Mouse (Mus musculus): ENCODE results near the gene Ube2r2. TPM values are rescaled to one million over a fixed set of nuclear protein-coding genes. Genes with fewer than 3 reads are reported as not detected.
A peak's percentile ranks its signal among the peaks of the same experiment; 100 is the strongest.

Gene Ube2r2
- total and polyA plus RNA-seq, 2 experiments, result 30.4 to 40.4 TPM

- no peak overlapping the region for H3K4me3 ChIP-seq (ENCODE audit: insufficient read depth, low read depth, low read length)
- no peak overlapping the region for H3K27ac ChIP-seq (replicated peaks; ENCODE audit: insufficient read depth, low read depth, low read length)
- no peak for DNase-seq (ENCODE audit: extremely low read depth, low read depth, low spot score)
- H3K36me3 ChIP-seq (ENCODE audit: control insufficient read depth, insufficient read depth, low read length), result no peaks in the 10 kb centered on the region
- H3K9ac ChIP-seq (ENCODE audit: low read depth, low read length), result no peak overlapping the region
- TF ChIP-seq CTCF (IDR thresholded peaks at IDR 0.05; ENCODE audit: low read depth, low read length), result no peak
- TF ChIP-seq POLR2A (IDR thresholded peaks at IDR 0.05; ENCODE audit: extremely low read depth, insufficient read depth, low read length), result no peak
- peaks cover 5% of the 10 kb centered on the region for H3K4me1 ChIP-seq (ENCODE audit: control insufficient read depth, insufficient read depth, low read length)
- H3K79me2 ChIP-seq (ENCODE audit: control insufficient read depth, insufficient read depth, low read length), result no peaks in the 10 kb centered on the region
- H3K27me3 ChIP-seq (ENCODE audit: control insufficient read depth, insufficient read depth, low read length), result no peaks in the 10 kb centered on the region
- WGBS, result 38% methylated on average over 3 of the region's 3 CpGs
Observed at GRCm38 (mm10) chr4:41091391-41091790, 44.2 kb upstream of the Ube2r2 start.

DNA sequence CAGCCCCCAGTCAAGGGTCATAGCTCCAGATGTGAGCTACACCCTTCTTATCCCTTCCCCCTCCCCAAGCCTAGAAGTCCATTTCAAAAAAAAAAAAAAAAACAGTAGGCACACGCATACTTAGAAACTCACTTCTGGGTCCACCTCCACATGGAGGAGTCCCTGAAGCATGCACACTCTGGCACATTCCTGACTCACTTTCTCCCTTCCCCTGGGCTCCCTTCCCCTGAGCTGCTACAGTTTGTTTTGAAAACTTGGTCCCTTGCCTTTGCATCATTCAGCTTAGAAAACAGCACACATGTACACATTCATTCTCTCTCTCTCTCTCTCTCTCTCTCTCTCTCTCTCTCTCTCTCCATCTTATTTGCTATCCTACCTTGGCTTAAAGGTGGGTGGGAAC, 42.6 kb upstream of the Ube2r2 start:
- WGBS, result 84% methylated on average over 1 of the region's 1 CpGs
- TF ChIP-seq POLR2A (IDR thresholded peaks at IDR 0.05; ENCODE audit: extremely low read depth, insufficient read depth, low read length) (no peak), CTCF (IDR thresholded peaks at IDR 0.05; ENCODE audit: low read depth, low read length) (no peak)

DNA sequence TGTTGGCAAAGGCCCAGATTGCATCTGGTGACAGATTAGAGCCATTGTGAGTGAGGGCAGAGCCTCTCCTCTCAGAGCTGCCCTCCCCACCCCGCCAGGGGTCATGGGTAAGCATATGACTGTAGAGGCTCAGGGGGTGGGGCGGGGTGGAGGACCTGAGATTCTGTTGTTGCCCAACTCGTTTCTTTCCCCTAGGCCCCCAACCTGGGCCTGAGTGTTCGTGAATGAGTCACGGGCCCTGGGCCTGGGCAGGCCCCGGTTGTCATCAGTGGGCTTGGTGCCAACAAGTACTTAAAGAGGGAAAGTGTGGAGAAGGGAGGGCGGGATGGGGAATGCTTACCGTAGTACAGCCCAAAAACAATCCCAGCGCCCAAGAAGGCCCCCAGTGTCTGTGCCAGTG, 41.2 kb upstream of the Ube2r2 start:
- peaks cover 12% of the 10 kb centered on the region for H3K4me1 ChIP-seq (ENCODE audit: control insufficient read depth, insufficient read depth, low read length)
- DNase-seq (ENCODE audit: extremely low read depth, low read depth, low spot score), result no peak
- WGBS, result 84% methylated on average over 9 of the region's 9 CpGs

More for the DNA sequence above, 42.6 kb upstream of the Ube2r2 start:
- Histone ChIP-seq H3K27me3 (ENCODE audit: control insufficient read depth, insufficient read depth, low read length) (peaks cover 5% of the 10 kb centered on the region; the same call in 1 of the 2 replicates), H3K4me3 (ENCODE audit: insufficient read depth, low read depth, low read length) (no peak overlapping the region), H3K79me2 (ENCODE audit: control insufficient read depth, insufficient read depth, low read length) (no peaks in the 10 kb centered on the region), H3K4me1 (ENCODE audit: control insufficient read depth, insufficient read depth, low read length) (peaks cover 9% of the 10 kb centered on the region), H3K36me3 (ENCODE audit: control insufficient read depth, insufficient read depth, low read length) (no peaks in the 10 kb centered on the region), H3K27ac (replicated peaks; ENCODE audit: insufficient read depth, low read depth, low read length) (no peak overlapping the region), H3K9ac (ENCODE audit: low read depth, low read length) (no peak overlapping the region)
- no peak for DNase-seq (ENCODE audit: extremely low read depth, low read depth, low spot score)

DNA sequence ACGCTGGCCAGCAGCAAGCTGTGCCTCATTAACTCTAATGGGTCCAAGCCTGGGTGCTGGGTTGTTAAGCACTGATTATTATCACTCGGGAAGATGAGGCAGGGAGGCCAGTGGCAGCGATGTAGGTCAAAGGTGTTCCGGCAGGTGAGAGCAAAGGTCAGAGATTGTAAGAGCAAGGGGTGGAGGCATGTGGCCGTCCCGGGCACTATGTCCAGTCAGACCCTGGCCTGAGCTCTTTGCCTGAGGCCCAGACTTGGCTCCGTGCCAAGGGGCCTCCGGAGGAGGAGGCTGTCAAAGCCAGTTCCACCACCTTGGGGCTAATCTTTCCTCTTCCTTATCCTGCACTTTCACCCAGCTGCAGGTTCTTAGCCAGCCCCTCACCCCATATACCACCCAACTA, 39.4 kb upstream of the Ube2r2 start:
- H3K27ac ChIP-seq (replicated peaks; ENCODE audit: insufficient read depth, low read depth, low read length), result no peak overlapping the region

More for the DNA sequence above, 41.2 kb upstream of the Ube2r2 start:
- no peaks in the 10 kb centered on the region for H3K79me2 ChIP-seq (ENCODE audit: control insufficient read depth, insufficient read depth, low read length)
- H3K9ac ChIP-seq (ENCODE audit: low read depth, low read length), result no peak overlapping the region
- no peak overlapping the region for H3K4me3 ChIP-seq (ENCODE audit: insufficient read depth, low read depth, low read length)
- TF ChIP-seq CTCF (IDR thresholded peaks at IDR 0.05; ENCODE audit: low read depth, low read length) (no peak), POLR2A (IDR thresholded peaks at IDR 0.05; ENCODE audit: extremely low read depth, insufficient read depth, low read length) (no peak)
- H3K27me3 ChIP-seq (ENCODE audit: control insufficient read depth, insufficient read depth, low read length), result peaks cover 6% of the 10 kb centered on the region; the same call in 1 of the 2 replicates
- H3K36me3 ChIP-seq (ENCODE audit: control insufficient read depth, insufficient read depth, low read length), result no peaks in the 10 kb centered on the region
- H3K27ac ChIP-seq (replicated peaks; ENCODE audit: insufficient read depth, low read depth, low read length), result no peak overlapping the region

DNA sequence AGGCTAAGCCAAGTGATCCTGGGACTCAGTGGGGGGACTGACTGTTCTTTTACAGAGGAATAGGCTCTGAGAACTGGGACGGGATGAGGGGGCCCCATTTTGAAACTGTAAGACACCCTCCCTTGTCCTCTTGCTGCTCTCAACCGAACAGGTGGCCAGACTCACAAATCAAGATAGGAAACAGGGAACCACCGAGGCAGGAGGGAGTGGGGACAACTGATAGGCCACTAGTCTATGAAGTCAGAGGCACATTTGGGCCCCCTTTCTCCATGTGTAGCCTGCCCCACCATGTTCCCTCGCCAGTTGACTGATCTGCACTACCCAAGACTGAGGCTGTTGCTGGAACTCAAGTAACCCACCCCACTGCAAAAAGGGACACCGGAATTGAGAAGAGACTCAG, 38.7 kb upstream of the Ube2r2 start:
- 87% methylated on average over 5 of the region's 5 CpGs for WGBS
- Histone ChIP-seq H3K79me2 (ENCODE audit: control insufficient read depth, insufficient read depth, low read length) (no peaks in the 10 kb centered on the region), H3K4me1 (ENCODE audit: control insufficient read depth, insufficient read depth, low read length) (peaks cover 12% of the 10 kb centered on the region), H3K4me3 (ENCODE audit: insufficient read depth, low read depth, low read length) (no peak overlapping the region), H3K27me3 (ENCODE audit: control insufficient read depth, insufficient read depth, low read length) (peaks cover 6% of the 10 kb centered on the region; the same call in 1 of the 2 replicates), H3K36me3 (ENCODE audit: control insufficient read depth, insufficient read depth, low read length) (no peaks in the 10 kb centered on the region), H3K9ac (ENCODE audit: low read depth, low read length) (no peak overlapping the region), H3K27ac (replicated peaks; ENCODE audit: insufficient read depth, low read depth, low read length) (no peak overlapping the region)
- no peak for DNase-seq (ENCODE audit: extremely low read depth, low read depth, low spot score)
- TF ChIP-seq POLR2A (IDR thresholded peaks at IDR 0.05; ENCODE audit: extremely low read depth, insufficient read depth, low read length) (no peak), CTCF (IDR thresholded peaks at IDR 0.05; ENCODE audit: low read depth, low read length) (no peak)

More for the DNA sequence above, 39.4 kb upstream of the Ube2r2 start:
- H3K36me3 ChIP-seq (ENCODE audit: control insufficient read depth, insufficient read depth, low read length), result no peaks in the 10 kb centered on the region
- no peaks in the 10 kb centered on the region for H3K79me2 ChIP-seq (ENCODE audit: control insufficient read depth, insufficient read depth, low read length)
- H3K4me3 ChIP-seq (ENCODE audit: insufficient read depth, low read depth, low read length), result no peak overlapping the region
- peaks cover 6% of the 10 kb centered on the region; the same call in 1 of the 2 replicates for H3K27me3 ChIP-seq (ENCODE audit: control insufficient read depth, insufficient read depth, low read length)
- no peak for TF ChIP-seq POLR2A (IDR thresholded peaks at IDR 0.05; ENCODE audit: extremely low read depth, insufficient read depth, low read length)
- no peak for TF ChIP-seq CTCF (IDR thresholded peaks at IDR 0.05; ENCODE audit: low read depth, low read length)
- no peak overlapping the region for H3K9ac ChIP-seq (ENCODE audit: low read depth, low read length)
- peak; percentile 58 for DNase-seq (ENCODE audit: extremely low read depth, low read depth, low spot score)
- peaks cover 12% of the 10 kb centered on the region for H3K4me1 ChIP-seq (ENCODE audit: control insufficient read depth, insufficient read depth, low read length)
- WGBS, result 22% methylated on average over 8 of the region's 8 CpGs

GRCm38 (mm10) chr4:41097381-41097780, 38.2 kb upstream of the Ube2r2 start:
- H3K79me2 ChIP-seq (ENCODE audit: control insufficient read depth, insufficient read depth, low read length), result no peaks in the 10 kb centered on the region
- peaks cover 6% of the 10 kb centered on the region; the same call in 1 of the 2 replicates for H3K27me3 ChIP-seq (ENCODE audit: control insufficient read depth, insufficient read depth, low read length)
- TF ChIP-seq CTCF (IDR thresholded peaks at IDR 0.05; ENCODE audit: low read depth, low read length), result no peak
- TF ChIP-seq POLR2A (IDR thresholded peaks at IDR 0.05; ENCODE audit: extremely low read depth, insufficient read depth, low read length), result no peak
- no peak overlapping the region for H3K27ac ChIP-seq (replicated peaks; ENCODE audit: insufficient read depth, low read depth, low read length)
- H3K4me1 ChIP-seq (ENCODE audit: control insufficient read depth, insufficient read depth, low read length), result peaks cover 12% of the 10 kb centered on the region
- H3K9ac ChIP-seq (ENCODE audit: low read depth, low read length), result no peak overlapping the region
- DNase-seq (ENCODE audit: extremely low read depth, low read depth, low spot score), result no peak
- 83% methylated on average over 13 of the region's 13 CpGs for WGBS
- no peaks in the 10 kb centered on the region for H3K36me3 ChIP-seq (ENCODE audit: control insufficient read depth, insufficient read depth, low read length)
- no peak overlapping the region for H3K4me3 ChIP-seq (ENCODE audit: insufficient read depth, low read depth, low read length)

Measured in liver, adult 2 months (tissue).